8 mouse cellular contexts compared by ENCODE assay signal in genomic region chr5:100674711-100675376, GRCm38 (mm10). TPM values are rescaled to one million over a fixed set of nuclear protein-coding genes. Genes with fewer than 3 reads are reported as not detected.
DNase-seq lines count a peak whose midpoint lies in the region; ATAC-seq and TF ChIP-seq lines count a peak whose summit lies in the region.

Coq2 (minus strand) TSS chr5:100675140.

- in situ Hi-C loops in CH12.LX (cut with MboI; ENCODE audit: low pct_ligation_motif_present, low pct_unique_long_range_greater_than_20kb, low sequenced_read_pairs): loop anchor here (5.0 kb wide), 1 partner anchor 87 kb away; no protein-coding TSS in a partner anchor

- peaks cover 4 to 13% of the 10 kb centered on the region in 2 experiments for H3K36me3 ChIP-seq in CH12.LX (replicated peaks in 1 of 2; ENCODE audit: control insufficient read depth in 1 of 2, insufficient read depth in 1 of 2, low read length in 1 of 2)
- no peaks in the 10 kb centered on the region for H3K36me3 ChIP-seq in forebrain, embryonic 11.5 days (ENCODE audit: control insufficient read depth, insufficient read depth, low read length)
- H3K36me3 ChIP-seq in heart, embryonic 16.5 days (ENCODE audit: control insufficient read depth, insufficient read depth): peaks cover 2% of the 10 kb centered on the region; the same call in 1 of the 2 replicates
- H3K36me3 ChIP-seq in liver, embryonic 16.5 days (ENCODE audit: control insufficient read depth, insufficient read depth): peaks cover 3% of the 10 kb centered on the region; the same call in 1 of the 2 replicates
- H3K36me3 ChIP-seq in neural tube, embryonic 13.5 days: no peaks in the 10 kb centered on the region
- H3K36me3 ChIP-seq in testis, adult 2 months (ENCODE audit: control insufficient read depth, insufficient read depth, low read length): no peaks in the 10 kb centered on the region

- TF ChIP-seq CTCF in CH12.LX (conservative IDR thresholded peaks at IDR 0.05 in 1 of 2, IDR thresholded peaks at IDR 0.05 in 1 of 2; ENCODE audit: low read depth in 2 of 2, low read length in 2 of 2): peak; percentile 27 to 99; a peak in 3 of 4 replicates
- TF ChIP-seq CTCF in testis, adult 2 months (IDR thresholded peaks at IDR 0.05; ENCODE audit: control insufficient read depth, insufficient read depth, insufficient replicate concordance, low read depth, low read length): peak; percentile 59; the same call in 1 of the 2 replicates

- no peaks in the 10 kb centered on the region for H3K27me3 ChIP-seq in CH12.LX (replicated peaks)
- no peaks in the 10 kb centered on the region for H3K27me3 ChIP-seq in forebrain, embryonic 11.5 days (ENCODE audit: control insufficient read depth, insufficient read depth, low read length)
- H3K27me3 ChIP-seq in heart, embryonic 16.5 days (ENCODE audit: control insufficient read depth, insufficient read depth, low read length): no peaks in the 10 kb centered on the region
- no peaks in the 10 kb centered on the region for H3K27me3 ChIP-seq in liver, embryonic 16.5 days (ENCODE audit: control insufficient read depth, insufficient read depth, low read depth, low read length)
- H3K27me3 ChIP-seq in neural tube, embryonic 13.5 days: no peaks in the 10 kb centered on the region
- H3K27me3 ChIP-seq in testis, adult 2 months (ENCODE audit: control insufficient read depth, insufficient read depth, low read length): no peaks in the 10 kb centered on the region

- peak within 1 kb of the TSS; percentile 48 for H3K27ac ChIP-seq in CH12.LX (ENCODE audit: insufficient read depth, low read depth)
- H3K27ac ChIP-seq in forebrain, embryonic 11.5 days (ENCODE audit: low read depth, low read length): 0 out of 2 replicates have a peak within 1 kb of the TSS, but pooled peaks have one; percentile 34
- H3K27ac ChIP-seq in heart, embryonic 16.5 days (ENCODE audit: low read length): peak within 1 kb of the TSS; percentile 63
- peak within 1 kb of the TSS; percentile 44 for H3K27ac ChIP-seq in liver, embryonic 16.5 days (ENCODE audit: low read length)
- H3K27ac ChIP-seq in neural tube, embryonic 13.5 days (replicated peaks): peak within 1 kb of the TSS; percentile 49; the same call in 1 of the 2 replicates
- H3K27ac ChIP-seq in testis, adult 2 months (ENCODE audit: control insufficient read depth, insufficient read depth, low read depth, low read length): peak within 1 kb of the TSS; percentile 70

- H3K4me1 ChIP-seq in CH12.LX (ENCODE audit: control insufficient read depth in 1 of 2, insufficient read depth in 2 of 2): peaks cover 18 to 51% of the 10 kb centered on the region in 2 experiments
- peaks cover 3% of the 10 kb centered on the region; the same call in 1 of the 2 replicates for H3K4me1 ChIP-seq in forebrain, embryonic 11.5 days (replicated peaks; ENCODE audit: control insufficient read depth, insufficient read depth, low read length)
- H3K4me1 ChIP-seq in heart, embryonic 16.5 days (ENCODE audit: control insufficient read depth, insufficient read depth, low read length): peaks cover 17% of the 10 kb centered on the region
- H3K4me1 ChIP-seq in liver, embryonic 16.5 days (ENCODE audit: control insufficient read depth, low read depth, low read length): peaks cover 22% of the 10 kb centered on the region
- H3K4me1 ChIP-seq in neural tube, embryonic 13.5 days (replicated peaks): peaks cover 22% of the 10 kb centered on the region
- H3K4me1 ChIP-seq in testis, adult 2 months (ENCODE audit: control insufficient read depth, insufficient read depth, low read length): peaks cover 10% of the 10 kb centered on the region

- TF ChIP-seq EP300 in CH12.LX (IDR thresholded peaks at IDR 0.05; ENCODE audit: low read length): no peak; the same call in 1 of the 2 replicates

- H3K9me3 ChIP-seq in CH12.LX (replicated peaks; ENCODE audit: low read length): no peaks in the 10 kb centered on the region
- no peaks in the 10 kb centered on the region for H3K9me3 ChIP-seq in forebrain, embryonic 11.5 days (ENCODE audit: control insufficient read depth, low read length)
- H3K9me3 ChIP-seq in heart, embryonic 16.5 days (replicated peaks; ENCODE audit: control insufficient read depth, low read length): no peaks in the 10 kb centered on the region
- H3K9me3 ChIP-seq in liver, embryonic 16.5 days (replicated peaks; ENCODE audit: control insufficient read depth, low read length): no peaks in the 10 kb centered on the region
- H3K9me3 ChIP-seq in neural tube, embryonic 13.5 days: no peaks in the 10 kb centered on the region

- ATAC-seq in forebrain, embryonic 11.5 days (replicated peaks; ENCODE audit: low FRiP score): peak; percentile 57
- peak; percentile 75; the same call in 1 of the 2 replicates for ATAC-seq in heart, embryonic 16.5 days (replicated peaks; ENCODE audit: extremely low read depth, insufficient read depth, low FRiP score)
- peak; percentile 64 for ATAC-seq in liver, embryonic 16.5 days (ENCODE audit: low read depth)
- ATAC-seq in neural tube, embryonic 13.5 days (ENCODE audit: low read depth): 0 out of 2 replicates have a peak, but pooled peaks have one; percentile 48

- WGBS in forebrain, embryonic 11.5 days: 10% methylated on average over 17 of the region's 17 CpGs
- WGBS in heart, embryonic 16.5 days: 8% methylated on average over 17 of the region's 17 CpGs
- WGBS in liver, embryonic 16.5 days (ENCODE audit: insufficient replicate concordance): 6% methylated on average over 17 of the region's 17 CpGs
- WGBS in neural tube, embryonic 13.5 days: 12% methylated on average over 17 of the region's 17 CpGs

- peaks cover 25% of the 10 kb centered on the region for H3K79me2 ChIP-seq in CH12.LX (replicated peaks; ENCODE audit: control insufficient read depth, extremely low read depth, insufficient read depth, poor library complexity, severe bottlenecking)

- dilution Hi-C loops in CH12.LX (cut with MboI; ENCODE audit: extremely low pct_ligation_motif_present, extremely low pct_unique_long_range_greater_than_20kb, low sequenced_read_pairs): no loop called here

- peak within 1 kb of the TSS; percentile 74 to 100 (median 89) for H3K4me3 ChIP-seq in CH12.LX (replicated peaks in 1 of 3; ENCODE audit: low read depth in 2 of 3, low read length in 2 of 3, poor library complexity in 1 of 3)
- peak within 1 kb of the TSS; percentile 75 for H3K4me3 ChIP-seq in forebrain, embryonic 11.5 days (ENCODE audit: low read depth, low read length)
- H3K4me3 ChIP-seq in heart, embryonic 16.5 days (ENCODE audit: low read length): peak within 1 kb of the TSS; percentile 64
- H3K4me3 ChIP-seq in liver, embryonic 16.5 days (ENCODE audit: low read depth, low read length): peak within 1 kb of the TSS; percentile 74
- peak within 1 kb of the TSS; percentile 80 for H3K4me3 ChIP-seq in neural tube, embryonic 13.5 days
- peak within 1 kb of the TSS; percentile 83 for H3K4me3 ChIP-seq in testis, adult 2 months (ENCODE audit: control insufficient read depth, low read depth, low read length)

- DNase-seq in CH12.LX (ENCODE audit: extremely low read depth): peak; percentile 90
- DNase-seq in c-Kit-positive CD71-negative TER-119-negative erythroid progenitor cells, embryonic 14.5 days (ENCODE audit: low read depth): peak; percentile 81
- peak; percentile 89 for DNase-seq in forebrain, embryonic 11.5 days (ENCODE audit: low spot score)
- DNase-seq in kidney, postnatal 36 days: peak; percentile 93 to 94

- H3K4me2 ChIP-seq in CH12.LX (ENCODE audit: insufficient read depth, low read depth, poor library complexity, severe bottlenecking): peak within 1 kb of the TSS; percentile 96
- H3K4me2 ChIP-seq in forebrain, embryonic 11.5 days (ENCODE audit: low read depth, low read length, severe bottlenecking): peak within 1 kb of the TSS; percentile 86
- H3K4me2 ChIP-seq in heart, embryonic 16.5 days (ENCODE audit: low read depth, low read length): peak within 1 kb of the TSS; percentile 72
- peak within 1 kb of the TSS; percentile 86 for H3K4me2 ChIP-seq in liver, embryonic 16.5 days (ENCODE audit: low read depth, low read length)
- H3K4me2 ChIP-seq in neural tube, embryonic 13.5 days: peak within 1 kb of the TSS; percentile 80

- peak within 1 kb of the TSS; percentile 83 for H3K9ac ChIP-seq in CH12.LX (ENCODE audit: insufficient read depth, low read depth)
- peak within 1 kb of the TSS; percentile 87 for H3K9ac ChIP-seq in forebrain, embryonic 11.5 days (ENCODE audit: low read length)
- H3K9ac ChIP-seq in heart, embryonic 16.5 days (ENCODE audit: low read length): peak within 1 kb of the TSS; percentile 93
- peak within 1 kb of the TSS; percentile 70 for H3K9ac ChIP-seq in liver, embryonic 16.5 days (ENCODE audit: low read depth, low read length)
- H3K9ac ChIP-seq in neural tube, embryonic 13.5 days: peak within 1 kb of the TSS; percentile 90

- peak; percentile 97 for TF ChIP-seq RAD21 in CH12.LX (IDR thresholded peaks at IDR 0.05; ENCODE audit: low read depth, low read length)

- no peak; the same call in 1 of the 2 replicates for TF ChIP-seq POLR2A in CH12.LX (IDR thresholded peaks at IDR 0.05; ENCODE audit: low read depth, low read length)
- TF ChIP-seq POLR2A in testis, adult 2 months (IDR thresholded peaks at IDR 0.05; ENCODE audit: control insufficient read depth, low read depth, low read length): no peak

TF ChIP-seq in CH12.LX, 34 proteins besides CTCF, POLR2A, EP300 and RAD21 (continues in another document):
- TF ChIP-seq SIN3A (IDR thresholded peaks at IDR 0.05; ENCODE audit: low read length) (peak; percentile 51; the same call in 1 of the 2 replicates), MAFK (IDR thresholded peaks at IDR 0.05; ENCODE audit: insufficient replicate concordance, low read length) (no peak), MAZ (IDR thresholded peaks at IDR 0.05; ENCODE audit: low read depth, low read length) (peak; percentile 20; the same call in 1 of the 2 replicates), MAX (IDR thresholded peaks at IDR 0.05; ENCODE audit: low read length) (peak; percentile 74; the same call in 1 of the 2 replicates), USF2 (conservative IDR thresholded peaks at IDR 0.05; ENCODE audit: low read depth, low read length) (no peak), CHD1 (IDR thresholded peaks at IDR 0.05; ENCODE audit: low read depth, low read length) (0 out of 2 replicates have a peak, but pooled peaks have one; percentile 34), MEF2A (IDR thresholded peaks at IDR 0.05; ENCODE audit: borderline replicate concordance, low read depth, low read length) (peak; percentile 61; the same call in 1 of the 2 replicates), USF1 (IDR thresholded peaks at IDR 0.05; ENCODE audit: low read depth, low read length) (no peak), NELFE (IDR thresholded peaks at IDR 0.05; ENCODE audit: low read depth, low read length) (peak; percentile 63)

RNA-seq across cellular contexts. Expression of gene Coq2, which starts in this region (rescaled TPM):
- total RNA-seq in CH12.LX (2012; rRNA removed) (49.1 and 53.9 TPM in 2 replicates), CH12.LX (2014; rRNA removed) (50.1 and 51.0 TPM in 2 replicates)
- polyA plus RNA-seq in CH12.LX (2012; ENCODE audit: insufficient read length, low read depth): 50.9 and 56.5 TPM in 2 replicates
- 50.8 and 64.5 TPM in 2 replicates for polyA plus RNA-seq in forebrain, embryonic 11.5 days (2014; fragmentation: Nextera tagmentation; extraction: Ambion mirVana)
- polyA plus RNA-seq in heart, embryonic 16.5 days (2015; fragmentation: Nextera tagmentation; extraction: Ambion mirVana): 73.2 TPM in 2 replicates
- polyA plus RNA-seq in liver, embryonic 16.5 days (2015; fragmentation: Nextera tagmentation; extraction: Ambion mirVana): 19.5 and 20.7 TPM in 2 replicates
- polyA plus RNA-seq in neural tube, embryonic 13.5 days (2015; fragmentation: Nextera tagmentation; extraction: Ambion mirVana): 46.6 and 49.0 TPM in 2 replicates
- polyA plus RNA-seq in testis, adult 2 months (2012; rRNA removed): 19.5 and 21.4 TPM in 2 replicates

Comparison
In these comparisons a context has a peak if more than half of its experiments do, and no peak if none do; other contexts are left out.
1. Peak in every context shown above with its lines: DNase-seq, ATAC-seq, H3K4me3 ChIP-seq and H3K27ac ChIP-seq.